Mouse (Mus musculus): Measurements from ENCODE around the gene Mmp28.

DNA sequence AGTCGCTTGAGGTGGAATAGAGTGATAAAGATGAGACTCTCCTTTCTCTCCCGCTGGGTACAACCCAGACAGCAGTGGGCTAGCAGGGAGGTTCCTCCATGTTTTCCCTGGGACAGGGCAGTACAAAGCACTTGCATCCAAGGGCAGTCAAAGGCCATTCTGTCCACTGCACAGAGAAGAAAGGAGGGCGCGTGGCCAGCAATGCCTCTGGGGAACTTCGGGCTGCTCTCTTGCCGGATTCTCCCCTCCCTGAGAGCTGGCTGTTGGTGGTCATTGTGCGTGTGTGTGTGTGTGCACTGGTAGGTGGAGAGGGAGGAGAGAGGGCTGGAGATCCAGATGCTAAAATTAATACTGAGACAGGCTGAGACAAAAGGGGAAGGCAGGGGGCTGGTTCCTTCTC lies 21.6 kb downstream of the Mmp28 start:
- TF ChIP-seq POLR2A (IDR thresholded peaks at IDR 0.05; ENCODE audit: insufficient read length, low read depth) (no peak), MYOG (IDR thresholded peaks at IDR 0.05; ENCODE audit: control insufficient read depth in 1 of 3, insufficient read depth in 1 of 3, insufficient read length in 2 of 3, low read depth in 2 of 3) (no peak), MAX (IDR thresholded peaks at IDR 0.05; ENCODE audit: low read depth) (no peak), CEBPB (IDR thresholded peaks at IDR 0.05; ENCODE audit: insufficient read depth, poor library complexity, severe bottlenecking) (no peak), REST (IDR thresholded peaks at IDR 0.05; ENCODE audit: insufficient read depth, insufficient read length) (no peak), TCF12 (IDR thresholded peaks at IDR 0.05; ENCODE audit: insufficient read depth, poor library complexity, severe bottlenecking) (no peak), E2F4 (IDR thresholded peaks at IDR 0.05; ENCODE audit: insufficient read depth) (no peak)
